ENCODE assay signal across 8 mouse cellular contexts in genomic region chr14:40964881-40965280, GRCm38 (mm10). TPM values are rescaled to one million over a fixed set of nuclear protein-coding genes. Genes with fewer than 3 reads are reported as not detected.
DNase-seq lines count a peak whose midpoint lies in the region; ATAC-seq and TF ChIP-seq lines count a peak whose summit lies in the region.

No protein-coding gene starts in this region.

- no peaks in the 10 kb centered on the region for H3K27me3 ChIP-seq in liver, adult 2 months (ENCODE audit: control insufficient read depth, insufficient read depth, low read length)
- H3K27me3 ChIP-seq in forebrain, embryonic 10.5 days (ENCODE audit: poor library complexity, severe bottlenecking), result peaks cover 20% of the 10 kb centered on the region
- no peaks in the 10 kb centered on the region for H3K27me3 ChIP-seq in kidney, postnatal 0 days (ENCODE audit: insufficient read depth, low read length)
- H3K27me3 ChIP-seq in neural tube, embryonic 12.5 days (replicated peaks), result no peaks in the 10 kb centered on the region

- peaks cover 26% of the 10 kb centered on the region; the same call in 1 of the 2 replicates for H3K79me2 ChIP-seq in liver, adult 2 months (ENCODE audit: control insufficient read depth, insufficient read depth, low read length)

- no peaks in the 10 kb centered on the region for H3K36me3 ChIP-seq in liver, adult 2 months (ENCODE audit: control insufficient read depth, insufficient read depth, low read length)
- H3K36me3 ChIP-seq in forebrain, embryonic 10.5 days (replicated peaks), result 0 out of 2 replicates have a peak, but pooled peaks cover 7% of the 10 kb centered on the region
- H3K36me3 ChIP-seq in kidney, postnatal 0 days (ENCODE audit: insufficient read depth, low read length), result no peaks in the 10 kb centered on the region
- no peaks in the 10 kb centered on the region for H3K36me3 ChIP-seq in neural tube, embryonic 12.5 days

- ATAC-seq in kidney, postnatal 0 days (replicated peaks; ENCODE audit: low FRiP score, low read depth), result no peak
- no peak for ATAC-seq in neural tube, embryonic 12.5 days (ENCODE audit: low FRiP score, low read depth)

- no peak overlapping the region for H3K9ac ChIP-seq in liver, adult 2 months (ENCODE audit: low read depth, low read length)
- peak overlapping the region; percentile 95; the same call in 1 of the 2 replicates for H3K9ac ChIP-seq in kidney, postnatal 0 days (ENCODE audit: low read depth, low read length)
- H3K9ac ChIP-seq in neural tube, embryonic 12.5 days, result peak overlapping the region; percentile 36; the same call in 1 of the 2 replicates

- TF ChIP-seq CTCF in liver, adult 2 months (IDR thresholded peaks at IDR 0.05; ENCODE audit: low read depth, low read length), result no peak
- TF ChIP-seq CTCF in kidney, postnatal 0 days (IDR thresholded peaks at IDR 0.05; ENCODE audit: low read depth), result no peak

- no peak overlapping the region for H3K27ac ChIP-seq in liver, adult 2 months (replicated peaks; ENCODE audit: insufficient read depth, low read depth, low read length)
- H3K27ac ChIP-seq in forebrain, embryonic 10.5 days, result no peak overlapping the region
- H3K27ac ChIP-seq in kidney, postnatal 0 days, result peak overlapping the region; percentile 54
- H3K27ac ChIP-seq in neural tube, embryonic 12.5 days, result no peak overlapping the region

- peak overlapping the region; percentile 65 for H3K4me2 ChIP-seq in kidney, postnatal 0 days (ENCODE audit: low read length)
- peak overlapping the region; percentile 92 for H3K4me2 ChIP-seq in neural tube, embryonic 12.5 days (replicated peaks)

- peak; percentile 24 for DNase-seq in liver, adult 2 months (ENCODE audit: extremely low read depth, low read depth, low spot score)
- no peak for DNase-seq in liver
- no peak for DNase-seq in forebrain, embryonic 10.5 days (ENCODE audit: extremely low spot score, low spot score)
- DNase-seq in kidney, postnatal 0 days (ENCODE audit: low spot score), result no peak
- DNase-seq in urinary bladder, postnatal 25 days (ENCODE audit: low spot score), result no peak
- no peak for DNase-seq in urinary bladder, postnatal 36 days (ENCODE audit: low spot score in 2 of 2)
- DNase-seq in right cerebral cortex, postnatal 36 days (ENCODE audit: low spot score in 2 of 2), result no peak

- H3K4me3 ChIP-seq in liver, adult 2 months (ENCODE audit: insufficient read depth, low read depth, low read length), result no peak overlapping the region
- peak overlapping the region; percentile 88 for H3K4me3 ChIP-seq in forebrain, embryonic 10.5 days
- peak overlapping the region; percentile 82 for H3K4me3 ChIP-seq in kidney, postnatal 0 days (replicated peaks; ENCODE audit: low read depth, low read length)
- H3K4me3 ChIP-seq in neural tube, embryonic 12.5 days, result peak overlapping the region; percentile 87

- H3K9me3 ChIP-seq in forebrain, embryonic 10.5 days, result no peaks in the 10 kb centered on the region
- no peaks in the 10 kb centered on the region for H3K9me3 ChIP-seq in kidney, postnatal 0 days (replicated peaks; ENCODE audit: low read length)
- no peaks in the 10 kb centered on the region for H3K9me3 ChIP-seq in neural tube, embryonic 12.5 days

- peaks cover 30% of the 10 kb centered on the region for H3K4me1 ChIP-seq in liver, adult 2 months (ENCODE audit: control insufficient read depth, insufficient read depth, low read length)
- peaks cover 59% of the 10 kb centered on the region for H3K4me1 ChIP-seq in forebrain, embryonic 10.5 days
- H3K4me1 ChIP-seq in kidney, postnatal 0 days (replicated peaks; ENCODE audit: insufficient read depth, low read length), result peaks cover 41% of the 10 kb centered on the region
- H3K4me1 ChIP-seq in neural tube, embryonic 12.5 days, result peaks cover 41% of the 10 kb centered on the region

- TF ChIP-seq POLR2A in liver, adult 2 months (IDR thresholded peaks at IDR 0.05; ENCODE audit: extremely low read depth, insufficient read depth, low read length), result no peak

RNA-seq across cellular contexts. Expression of gene Tspan14, which starts 1.7 kb away (rescaled TPM):
- 13.3 and 15.4 TPM in 2 replicates for total RNA-seq in liver, adult 2 months (2014; rRNA removed)
- polyA plus RNA-seq in liver, adult 2 months (2012; rRNA removed), result 28.5 and 30.4 TPM in 2 replicates
- 89.3 and 93.9 TPM in 2 replicates for polyA plus RNA-seq in forebrain, embryonic 10.5 days (2016; fragmentation: Nextera tagmentation; extraction: Ambion mirVana)
- polyA plus RNA-seq in kidney, postnatal 0 days (2015; fragmentation: Nextera tagmentation; extraction: Ambion mirVana), result 93.4 and 102 TPM in 2 replicates
- 99.6 and 99.7 TPM in 2 replicates for polyA plus RNA-seq in neural tube, embryonic 12.5 days (2016; fragmentation: Nextera tagmentation; extraction: Ambion mirVana)

RNA-seq across cellular contexts. Expression of gene Fam213a, which starts 48.7 kb away (rescaled TPM):
- total RNA-seq in liver, adult 2 months (2014; rRNA removed), result 63.2 and 66.3 TPM in 2 replicates
- polyA plus RNA-seq in liver, adult 2 months (2012; rRNA removed), result 25.5 and 42.2 TPM in 2 replicates
- polyA plus RNA-seq in forebrain, embryonic 10.5 days (2016; fragmentation: Nextera tagmentation; extraction: Ambion mirVana), result 49.4 and 50.5 TPM in 2 replicates
- 80.5 and 94.7 TPM in 2 replicates for polyA plus RNA-seq in kidney, postnatal 0 days (2015; fragmentation: Nextera tagmentation; extraction: Ambion mirVana)
- 56.4 and 59.2 TPM in 2 replicates for polyA plus RNA-seq in neural tube, embryonic 12.5 days (2016; fragmentation: Nextera tagmentation; extraction: Ambion mirVana)
